Mouse (Mus musculus): ENCODE measurements around the gene Myo9b.

- TF ChIP-seq CTCF (IDR thresholded peaks at IDR 0.05; ENCODE audit: low read depth) (peak; percentile 63), EP300 (IDR thresholded peaks at IDR 0.05; ENCODE audit: low read depth) (no peak)
Observed at GRCm38 (mm10) chr8:71340625-71341024, 68.1 kb downstream of the Myo9b start.

Data from liver, postnatal 0 days (tissue).